Mouse (Mus musculus): ENCODE results near the gene Vkorc1l1. TPM values are rescaled to one million over a fixed set of nuclear protein-coding genes. Genes with fewer than 3 reads are reported as not detected.
A peak's percentile ranks its signal among the peaks of the same experiment; 100 is the strongest.

The Vkorc1l1 gene
- total RNA-seq, 2 experiments from 2014 or later, result 37.9 to 69.6 TPM

GRCm38 (mm10) chr5:130029142-130029897, 87.5 kb downstream of the Vkorc1l1 start, which contains the start of the genes Asl and Crcp:
Asl (minus strand) TSS chr5:130029247.
Crcp (plus strand) TSS chr5:130029290.
- ATAC-seq (replicated peaks; ENCODE audit: low FRiP score, poor library complexity, severe bottlenecking), result peak; percentile 93

DNA sequence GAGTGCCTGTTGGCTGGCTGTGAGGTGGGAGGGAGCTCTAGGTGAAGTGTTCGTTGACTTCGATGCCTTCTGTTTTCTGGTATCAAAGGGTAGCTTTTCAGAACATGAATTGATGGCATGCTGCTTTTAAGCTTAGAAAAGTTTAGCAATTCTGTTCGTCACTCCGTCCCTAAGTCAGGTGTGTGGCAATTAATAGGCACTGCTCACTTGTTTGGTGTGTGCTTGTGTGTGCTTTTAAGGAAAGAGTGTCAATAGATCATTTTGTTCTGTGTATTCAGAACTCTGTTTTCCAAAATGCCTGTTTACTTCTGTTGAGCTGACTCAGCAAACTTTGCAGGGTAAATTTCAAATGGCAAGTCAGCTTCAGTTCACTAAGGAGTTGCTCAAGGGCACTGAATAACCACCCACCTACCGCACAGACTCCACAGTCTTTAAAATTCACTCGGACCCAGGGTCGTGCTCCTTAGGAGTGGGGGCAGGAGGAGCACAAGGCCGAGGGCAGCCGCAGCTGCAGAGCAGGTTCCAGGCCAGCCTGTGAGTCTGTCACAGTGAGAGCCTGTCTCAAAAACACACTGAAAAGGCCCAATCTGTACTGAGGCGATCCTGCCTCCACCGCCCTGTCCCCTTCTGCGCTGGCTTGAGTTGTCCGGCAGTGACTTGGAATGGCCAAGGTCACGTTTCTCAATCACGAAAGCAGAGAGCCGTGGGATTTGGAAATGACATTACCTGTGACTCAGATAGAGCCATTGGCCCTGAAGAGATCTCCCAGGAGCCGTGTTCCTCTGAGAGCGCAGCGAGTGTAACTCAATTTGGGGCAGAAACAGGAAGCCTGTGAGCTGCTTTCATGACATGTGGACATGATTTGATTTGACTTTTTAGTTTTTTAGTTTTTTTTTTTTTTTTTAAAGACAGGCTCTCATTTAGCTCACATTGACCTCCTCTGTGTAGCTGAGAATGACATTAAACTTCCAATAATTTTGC, 89.9 kb downstream of the Vkorc1l1 start:
- ATAC-seq (replicated peaks; ENCODE audit: low FRiP score, poor library complexity, severe bottlenecking), result no peak

DNA sequence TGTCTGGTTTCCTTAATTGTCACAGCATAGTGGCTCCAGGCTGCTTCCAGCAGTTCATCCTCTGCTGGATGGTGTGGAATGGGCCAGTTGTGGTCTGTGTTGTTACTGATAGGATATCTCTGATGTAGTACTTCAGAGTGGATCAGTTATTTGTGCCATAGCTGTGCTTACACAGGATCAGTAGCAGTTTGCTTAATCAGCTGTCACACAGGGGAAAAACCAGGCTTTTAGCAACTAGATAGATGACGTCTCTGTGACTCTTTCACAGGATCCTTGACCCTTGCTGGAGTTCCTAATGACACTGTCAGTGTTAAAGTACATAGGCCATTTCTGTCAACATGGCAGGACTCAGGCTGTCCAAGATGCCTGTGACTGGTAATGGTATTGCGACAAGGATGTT, 92.1 kb downstream of the Vkorc1l1 start:
- no peak for ATAC-seq (replicated peaks; ENCODE audit: low FRiP score, poor library complexity, severe bottlenecking)

Other genes with a start within 250 kb of the Vkorc1l1 start
- not detected in 2 replicates for gene Sept14, start 233.5 kb upstream of the Vkorc1l1 start, total RNA-seq (2015; ENCODE audit: low replicate concordance)
- gene Sept14, start 233.5 kb upstream of the Vkorc1l1 start, total RNA-seq (2017; ENCODE audit: low replicate concordance), result not detected in 2 replicates
- 54.9 and 95.9 TPM in 2 replicates for gene Mrps17, start 226.5 kb upstream of the Vkorc1l1 start, total RNA-seq (2015; ENCODE audit: low replicate concordance)
- gene Mrps17, start 226.5 kb upstream of the Vkorc1l1 start, total RNA-seq (2017; ENCODE audit: low replicate concordance), result 31.1 and 45.7 TPM in 2 replicates
- 9.7 and 13.8 TPM in 2 replicates for gene Nipsnap2, start 216.9 kb upstream of the Vkorc1l1 start, total RNA-seq (2015; ENCODE audit: low replicate concordance)
- 1.7 and 14.9 TPM in 2 replicates for gene Nipsnap2, start 216.9 kb upstream of the Vkorc1l1 start, total RNA-seq (2017; ENCODE audit: low replicate concordance)
- 18.0 and 24.7 TPM in 2 replicates for gene Psph, start 154.5 kb upstream of the Vkorc1l1 start, total RNA-seq (2015; ENCODE audit: low replicate concordance)
- gene Psph, start 154.5 kb upstream of the Vkorc1l1 start, total RNA-seq (2017; ENCODE audit: low replicate concordance), result 1.9 and 16.4 TPM in 2 replicates
- gene Sumf2, start 95.0 kb upstream of the Vkorc1l1 start, total RNA-seq (2015; ENCODE audit: low replicate concordance), result 1.8 and 14.7 TPM in 2 replicates
- gene Sumf2, start 95.0 kb upstream of the Vkorc1l1 start, total RNA-seq (2017; ENCODE audit: low replicate concordance), result 6.7 TPM in 1 of 2 replicates, not detected in the other
- 111 and 174 TPM in 2 replicates for gene Chchd2, start 54.5 kb upstream of the Vkorc1l1 start, total RNA-seq (2015; ENCODE audit: low replicate concordance)
- 57.6 and 102 TPM in 2 replicates for gene Chchd2, start 54.5 kb upstream of the Vkorc1l1 start, total RNA-seq (2017; ENCODE audit: low replicate concordance)
- 3.4 TPM in 1 of 2 replicates, not detected in the other for gene Zbed5, start 46.2 kb upstream of the Vkorc1l1 start, total RNA-seq (2015; ENCODE audit: low replicate concordance)
- gene Zbed5, start 46.2 kb upstream of the Vkorc1l1 start, total RNA-seq (2017; ENCODE audit: low replicate concordance), result 0.51 TPM in 1 of 2 replicates, not detected in the other
- not detected in 2 replicates for gene Phkg1, start 43.4 kb upstream of the Vkorc1l1 start, total RNA-seq (2015; ENCODE audit: low replicate concordance)
- 0.61 TPM in 1 of 2 replicates, not detected in the other for gene Phkg1, start 43.4 kb upstream of the Vkorc1l1 start, total RNA-seq (2017; ENCODE audit: low replicate concordance)
- not detected in 2 replicates for gene Nupr1l, start 33.4 kb upstream of the Vkorc1l1 start, total RNA-seq (2015; ENCODE audit: low replicate concordance)
- gene Nupr1l, start 33.4 kb upstream of the Vkorc1l1 start, total RNA-seq (2017; ENCODE audit: low replicate concordance), result 0.64 TPM in 1 of 2 replicates, not detected in the other
- 24.9 and 27.2 TPM in 2 replicates for gene Gusb, start 61.1 kb downstream of the Vkorc1l1 start, total RNA-seq (2015; ENCODE audit: low replicate concordance)
- 5.4 and 15.1 TPM in 2 replicates for gene Gusb, start 61.1 kb downstream of the Vkorc1l1 start, total RNA-seq (2017; ENCODE audit: low replicate concordance)
- 8.6 and 10.9 TPM in 2 replicates for gene Asl, start 87.3 kb downstream of the Vkorc1l1 start, total RNA-seq (2015; ENCODE audit: low replicate concordance)
- gene Asl, start 87.3 kb downstream of the Vkorc1l1 start, total RNA-seq (2017; ENCODE audit: low replicate concordance), result 1.8 TPM in 1 of 2 replicates, not detected in the other
- gene Crcp, start 87.3 kb downstream of the Vkorc1l1 start, total RNA-seq (2015; ENCODE audit: low replicate concordance), result 15.1 and 31.4 TPM in 2 replicates
- 17.2 and 18.1 TPM in 2 replicates for gene Crcp, start 87.3 kb downstream of the Vkorc1l1 start, total RNA-seq (2017; ENCODE audit: low replicate concordance)
- gene Tpst1, start 131.4 kb downstream of the Vkorc1l1 start, total RNA-seq (2015; ENCODE audit: low replicate concordance), result 5.0 and 11.7 TPM in 2 replicates
- 4.5 and 9.1 TPM in 2 replicates for gene Tpst1, start 131.4 kb downstream of the Vkorc1l1 start, total RNA-seq (2017; ENCODE audit: low replicate concordance)
- 11.2 and 15.1 TPM in 2 replicates for gene Kctd7, start 202.9 kb downstream of the Vkorc1l1 start, total RNA-seq (2015; ENCODE audit: low replicate concordance)
- gene Kctd7, start 202.9 kb downstream of the Vkorc1l1 start, total RNA-seq (2017; ENCODE audit: low replicate concordance), result 17.1 and 19.2 TPM in 2 replicates
- 47.4 and 56.6 TPM in 2 replicates for gene Rabgef1, start 229.8 kb downstream of the Vkorc1l1 start, total RNA-seq (2015; ENCODE audit: low replicate concordance)
- 91.1 and 102 TPM in 2 replicates for gene Rabgef1, start 229.8 kb downstream of the Vkorc1l1 start, total RNA-seq (2017; ENCODE audit: low replicate concordance)

All from erythroid progenitor cell, adult 5-6 weeks (primary cell).